Mouse (Mus musculus): ENCODE measurements around the gene Cisd3. TPM values are rescaled to one million over a fixed set of nuclear protein-coding genes. Genes with fewer than 3 reads are reported as not detected.

Cisd3 gene
- total RNA-seq, 1 experiment, result 49.9 TPM

GRCm38 (mm10) chr11:97659267-97659989 lies 26.2 kb upstream of the Cisd3 start:
- Histone ChIP-seq H3K27ac (ENCODE audit: insufficient read depth, low read depth, low read length, poor library complexity, severe bottlenecking) (peak overlapping the region; percentile 100), H3K4me1 (ENCODE audit: control insufficient read depth in 2 of 2, insufficient read depth in 2 of 2, low read length in 2 of 2, poor library complexity in 1 of 2) (peaks cover 12 to 16% of the 10 kb centered on the region in 2 experiments)
- DNase-seq (ENCODE audit: low read depth, low spot score), result no peak

GRCm38 (mm10) chr11:97659990-97660714 lies 25.5 kb upstream of the Cisd3 start:
- Histone ChIP-seq H3K4me1 (ENCODE audit: control insufficient read depth in 2 of 2, insufficient read depth in 2 of 2, low read length in 2 of 2, poor library complexity in 1 of 2) (peaks cover 12 to 14% of the 10 kb centered on the region in 2 experiments), H3K36me3 (ENCODE audit: control insufficient read depth, insufficient read depth, low read length, poor library complexity, severe bottlenecking) (peaks cover 3% of the 10 kb centered on the region; the same call in 1 of the 2 replicates), H3K4me3 (ENCODE audit: insufficient read depth in 1 of 2, low read depth in 1 of 2, low read length in 2 of 2, poor library complexity in 1 of 2, severe bottlenecking in 1 of 2) (peak overlapping the region; percentile 89 to 96), H3K9ac (ENCODE audit: insufficient read depth, low read depth, low read length, poor library complexity, severe bottlenecking) (peak overlapping the region; percentile 98), H3K27ac (ENCODE audit: insufficient read depth, low read depth, low read length, poor library complexity, severe bottlenecking) (peak overlapping the region; percentile 100), H3K9me3 (ENCODE audit: control insufficient read depth, insufficient read depth, low read depth, low read length) (no peaks in the 10 kb centered on the region)
- in situ Hi-C loops (cut with MboI; ENCODE audit: low sequenced_read_pairs in 2 of 2, unreplicated experiment in 2 of 2), result no loop called here
- no peak for DNase-seq (ENCODE audit: low read depth, low spot score)
- TF ChIP-seq ZC3H11A (IDR thresholded peaks at IDR 0.05; ENCODE audit: borderline replicate concordance, low read depth, low read length) (no peak), MAFK (IDR thresholded peaks at IDR 0.05; ENCODE audit: insufficient read depth, low read depth, low read length) (no peak), HCFC1 (IDR thresholded peaks at IDR 0.05; ENCODE audit: borderline replicate concordance, insufficient read depth, low read length) (no peak), ZNF384 (IDR thresholded peaks at IDR 0.05; ENCODE audit: low read depth, low read length) (no peak), CHD2 (IDR thresholded peaks at IDR 0.05; ENCODE audit: low read depth, low read length) (no peak)

More at GRCm38 (mm10) chr11:97659267-97659989, 26.2 kb upstream of the Cisd3 start:
- no peaks in the 10 kb centered on the region for H3K9me3 ChIP-seq (ENCODE audit: control insufficient read depth, insufficient read depth, low read depth, low read length)
- H3K9ac ChIP-seq (ENCODE audit: insufficient read depth, low read depth, low read length, poor library complexity, severe bottlenecking), result peak overlapping the region; percentile 98
- H3K36me3 ChIP-seq (ENCODE audit: control insufficient read depth, insufficient read depth, low read length, poor library complexity, severe bottlenecking), result peaks cover 3% of the 10 kb centered on the region; the same call in 1 of the 2 replicates
- TF ChIP-seq HCFC1 (IDR thresholded peaks at IDR 0.05; ENCODE audit: borderline replicate concordance, insufficient read depth, low read length), result no peak
- no peak for TF ChIP-seq CHD2 (IDR thresholded peaks at IDR 0.05; ENCODE audit: low read depth, low read length)
- no peak for TF ChIP-seq ZNF384 (IDR thresholded peaks at IDR 0.05; ENCODE audit: low read depth, low read length)
- TF ChIP-seq MAFK (IDR thresholded peaks at IDR 0.05; ENCODE audit: insufficient read depth, low read depth, low read length), result no peak
- no peak for TF ChIP-seq ZC3H11A (IDR thresholded peaks at IDR 0.05; ENCODE audit: borderline replicate concordance, low read depth, low read length)
- in situ Hi-C loops (cut with MboI; ENCODE audit: low sequenced_read_pairs in 2 of 2, unreplicated experiment in 2 of 2), result no loop called here
- H3K4me3 ChIP-seq (ENCODE audit: insufficient read depth in 1 of 2, low read depth in 1 of 2, low read length in 2 of 2, poor library complexity in 1 of 2, severe bottlenecking in 1 of 2), result peak overlapping the region; percentile 89 to 96

DNA sequence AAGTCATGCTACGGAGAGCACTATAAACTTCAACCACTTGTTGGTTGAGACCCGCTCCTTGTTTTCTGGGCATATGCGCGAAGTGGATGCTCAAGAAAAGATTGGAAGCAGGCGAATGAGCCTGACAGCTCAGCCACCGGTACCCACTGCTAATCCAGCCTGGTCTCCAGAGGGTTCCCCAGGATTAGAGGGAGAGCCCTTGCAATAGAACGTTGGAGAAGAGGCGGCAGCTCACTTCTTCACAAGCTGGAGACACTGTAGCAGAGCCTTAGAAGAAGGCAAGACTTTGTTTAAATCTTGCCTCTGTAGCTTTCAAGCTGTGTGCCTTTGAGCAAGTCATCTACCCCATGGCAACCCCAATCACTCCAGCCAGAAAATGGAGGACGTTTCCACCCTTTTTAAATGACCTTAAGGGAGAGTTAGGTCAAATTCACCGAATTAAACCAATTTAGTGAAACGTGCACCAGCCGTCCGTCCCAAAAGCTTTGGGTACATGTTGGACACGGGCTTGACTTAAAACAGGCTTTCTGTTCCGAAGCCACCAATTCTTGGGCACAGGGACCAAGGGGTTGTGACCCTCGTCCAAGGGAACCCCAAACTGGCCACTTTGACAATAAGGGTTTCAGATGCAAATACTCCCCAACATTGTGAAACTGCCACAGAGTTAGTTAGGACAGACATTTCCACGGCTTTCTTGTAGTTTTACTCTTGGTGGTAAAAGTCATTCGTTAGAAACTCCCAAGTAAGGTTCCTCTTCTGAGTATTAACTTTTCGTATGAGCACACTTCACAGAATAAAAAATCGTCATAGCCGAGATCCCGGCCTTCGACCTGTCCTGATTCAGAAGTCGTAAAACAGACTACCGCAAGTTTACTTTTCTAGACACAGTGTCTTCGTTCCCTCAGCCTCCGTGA lies 24.6 kb upstream of the Cisd3 start:
- H3K9ac ChIP-seq (ENCODE audit: insufficient read depth, low read depth, low read length, poor library complexity, severe bottlenecking), result peak overlapping the region; percentile 81
- peaks cover 10 to 15% of the 10 kb centered on the region in 2 experiments; a peak in 3 of 4 replicates for H3K4me1 ChIP-seq (ENCODE audit: control insufficient read depth in 2 of 2, insufficient read depth in 2 of 2, low read length in 2 of 2, poor library complexity in 1 of 2)
- no peak for DNase-seq (ENCODE audit: low read depth, low spot score)

GRCm38 (mm10) chr11:97661648-97662133 lies 23.9 kb upstream of the Cisd3 start:
- H3K9me3 ChIP-seq (ENCODE audit: control insufficient read depth, insufficient read depth, low read depth, low read length), result no peaks in the 10 kb centered on the region
- H3K4me3 ChIP-seq (ENCODE audit: insufficient read depth in 1 of 2, low read depth in 1 of 2, low read length in 2 of 2, poor library complexity in 1 of 2, severe bottlenecking in 1 of 2), result peak overlapping the region; percentile 82 to 96
- in situ Hi-C loops (cut with MboI; ENCODE audit: low sequenced_read_pairs in 2 of 2, unreplicated experiment in 2 of 2), result no loop called here
- TF ChIP-seq MAFK (IDR thresholded peaks at IDR 0.05; ENCODE audit: insufficient read depth, low read depth, low read length), result no peak
- no peak for TF ChIP-seq CHD2 (IDR thresholded peaks at IDR 0.05; ENCODE audit: low read depth, low read length)
- TF ChIP-seq ZC3H11A (IDR thresholded peaks at IDR 0.05; ENCODE audit: borderline replicate concordance, low read depth, low read length), result no peak
- TF ChIP-seq ZNF384 (IDR thresholded peaks at IDR 0.05; ENCODE audit: low read depth, low read length), result no peak
- peak; percentile 40; the same call in 1 of the 2 replicates for TF ChIP-seq HCFC1 (IDR thresholded peaks at IDR 0.05; ENCODE audit: borderline replicate concordance, insufficient read depth, low read length)
- H3K9ac ChIP-seq (ENCODE audit: insufficient read depth, low read depth, low read length, poor library complexity, severe bottlenecking), result peak overlapping the region; percentile 81
- peaks cover 13% of the 10 kb centered on the region for H3K36me3 ChIP-seq (ENCODE audit: control insufficient read depth, insufficient read depth, low read length, poor library complexity, severe bottlenecking)
- peak overlapping the region; percentile 100 for H3K27ac ChIP-seq (ENCODE audit: insufficient read depth, low read depth, low read length, poor library complexity, severe bottlenecking)
- DNase-seq (ENCODE audit: low read depth, low spot score), result peak; percentile 99
- H3K4me1 ChIP-seq (ENCODE audit: control insufficient read depth in 2 of 2, insufficient read depth in 2 of 2, low read length in 2 of 2, poor library complexity in 1 of 2), result peaks cover 10 to 13% of the 10 kb centered on the region in 2 experiments; a peak in 3 of 4 replicates

More for the DNA sequence above, 24.6 kb upstream of the Cisd3 start:
- TF ChIP-seq CHD2 (IDR thresholded peaks at IDR 0.05; ENCODE audit: low read depth, low read length), result no peak
- TF ChIP-seq ZNF384 (IDR thresholded peaks at IDR 0.05; ENCODE audit: low read depth, low read length), result no peak
- no peak for TF ChIP-seq ZC3H11A (IDR thresholded peaks at IDR 0.05; ENCODE audit: borderline replicate concordance, low read depth, low read length)
- no peak for TF ChIP-seq MAFK (IDR thresholded peaks at IDR 0.05; ENCODE audit: insufficient read depth, low read depth, low read length)
- no peak for TF ChIP-seq HCFC1 (IDR thresholded peaks at IDR 0.05; ENCODE audit: borderline replicate concordance, insufficient read depth, low read length)
- no peaks in the 10 kb centered on the region for H3K9me3 ChIP-seq (ENCODE audit: control insufficient read depth, insufficient read depth, low read depth, low read length)
- H3K27ac ChIP-seq (ENCODE audit: insufficient read depth, low read depth, low read length, poor library complexity, severe bottlenecking), result peak overlapping the region; percentile 100
- peaks cover 10% of the 10 kb centered on the region for H3K36me3 ChIP-seq (ENCODE audit: control insufficient read depth, insufficient read depth, low read length, poor library complexity, severe bottlenecking)
- in situ Hi-C loops (cut with MboI; ENCODE audit: low sequenced_read_pairs in 2 of 2, unreplicated experiment in 2 of 2), result no loop called here
- H3K4me3 ChIP-seq (ENCODE audit: insufficient read depth in 1 of 2, low read depth in 1 of 2, low read length in 2 of 2, poor library complexity in 1 of 2, severe bottlenecking in 1 of 2), result peak overlapping the region; percentile 82 to 96

All from ES-E14 (cell line).